Mouse (Mus musculus) leukemia stem cell, adult 10-12 weeks (primary cell): ENCODE results near the gene Twf1. TPM values are rescaled to one million over a fixed set of nuclear protein-coding genes. Genes with fewer than 3 reads are reported as not detected.

Experiments
- polyA plus RNA-seq: library from polyadenylated mRNA; stranded (reverse); fragments of >175 nt; gene quantifications from 2 replicates; pipeline ENCODE4 v1.2.3, GENCODE M21; 2012; ENCODE audit warnings: low replicate concordance

Twf1 gene
- 2.0 and 3.4 TPM in 2 replicates for polyA plus RNA-seq

DNA sequence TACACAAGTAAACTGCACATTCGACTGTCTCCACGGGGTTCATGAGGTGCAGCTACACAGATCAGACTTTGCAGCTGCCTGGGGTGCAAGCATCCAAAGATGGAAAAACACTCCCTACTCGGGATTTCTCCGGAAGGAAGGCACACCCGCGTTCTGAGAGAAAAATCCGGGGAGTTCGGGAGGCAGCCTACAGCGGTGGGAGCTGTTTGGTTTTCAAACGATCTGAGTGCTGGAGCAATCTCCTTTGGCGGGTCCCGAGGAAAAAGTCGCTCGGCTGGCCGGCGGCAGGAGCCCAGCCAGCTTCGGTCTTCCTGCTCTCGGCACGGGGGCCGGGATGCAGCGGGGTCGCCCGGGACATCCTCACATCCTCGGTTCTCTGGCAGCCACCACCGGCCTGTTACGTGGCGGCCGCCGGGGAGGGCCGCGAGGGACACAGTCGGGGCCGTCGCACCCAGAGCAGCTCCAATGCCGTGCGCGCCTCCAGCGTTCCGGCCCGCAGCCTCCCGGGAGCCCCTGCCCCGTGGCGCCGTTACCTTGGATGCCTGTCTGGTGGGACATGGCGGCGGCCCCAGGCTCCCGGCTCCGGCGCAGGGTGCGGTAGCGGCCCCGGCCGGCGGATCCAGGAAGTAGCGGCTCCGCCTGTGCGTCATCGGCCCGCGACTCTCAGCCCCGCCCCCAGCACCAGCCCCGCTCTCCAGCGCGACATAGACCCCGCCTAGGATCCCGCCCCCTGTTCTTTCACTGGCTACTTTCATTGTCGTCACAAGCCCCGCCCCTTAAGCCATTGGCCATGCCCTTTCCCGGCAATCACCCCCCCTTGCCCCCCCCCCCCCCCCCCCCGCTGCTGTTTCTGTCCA lies at the start of gene Twf1:
Gene Twf1, minus strand, starts transcription at position 671 of the 857 bp plus-strand sequence.

DNA sequence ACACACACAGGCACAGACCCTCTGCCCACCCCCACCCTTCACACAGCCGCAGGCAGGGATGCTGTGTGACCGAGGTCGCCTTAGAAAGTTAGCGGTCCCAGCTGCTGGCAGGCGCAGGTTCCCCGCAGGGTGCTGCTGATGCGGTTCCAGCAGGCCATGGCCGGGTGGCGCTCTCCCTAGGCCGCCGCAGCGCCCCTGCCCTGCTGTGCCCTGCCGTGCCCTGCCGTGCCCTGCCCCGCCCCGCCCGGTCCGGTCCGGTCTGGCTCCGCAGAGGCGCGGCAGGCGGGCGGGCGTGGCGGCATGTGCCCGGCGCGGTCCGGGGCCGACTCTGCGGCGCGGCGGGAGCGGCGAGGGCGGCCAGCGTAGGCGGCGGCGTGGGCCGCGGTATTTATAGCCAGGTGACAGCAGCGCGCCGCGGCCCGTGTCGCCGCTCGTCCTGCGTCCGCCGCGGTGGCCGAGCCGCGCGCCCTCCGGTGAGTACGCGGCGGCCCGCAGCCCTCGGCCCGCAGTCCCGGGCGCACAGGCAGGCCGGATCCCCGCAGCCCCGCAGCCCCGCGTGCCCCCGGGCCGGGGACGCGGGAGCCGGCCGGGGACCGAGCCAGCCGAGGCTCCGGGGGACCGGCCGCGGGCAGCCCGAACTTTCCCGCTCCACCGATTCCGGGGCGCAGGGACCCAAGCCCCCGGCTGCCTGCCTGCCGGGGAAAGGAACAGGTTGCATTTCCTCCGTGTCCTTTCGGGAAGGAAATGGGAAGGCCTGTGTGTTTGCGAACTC lies 39.3 kb upstream of the Twf1 start, which contains the start of gene Tmem117:
Gene Tmem117, plus strand, starts transcription at position 403 of the 772 bp plus-strand sequence.

DNA sequence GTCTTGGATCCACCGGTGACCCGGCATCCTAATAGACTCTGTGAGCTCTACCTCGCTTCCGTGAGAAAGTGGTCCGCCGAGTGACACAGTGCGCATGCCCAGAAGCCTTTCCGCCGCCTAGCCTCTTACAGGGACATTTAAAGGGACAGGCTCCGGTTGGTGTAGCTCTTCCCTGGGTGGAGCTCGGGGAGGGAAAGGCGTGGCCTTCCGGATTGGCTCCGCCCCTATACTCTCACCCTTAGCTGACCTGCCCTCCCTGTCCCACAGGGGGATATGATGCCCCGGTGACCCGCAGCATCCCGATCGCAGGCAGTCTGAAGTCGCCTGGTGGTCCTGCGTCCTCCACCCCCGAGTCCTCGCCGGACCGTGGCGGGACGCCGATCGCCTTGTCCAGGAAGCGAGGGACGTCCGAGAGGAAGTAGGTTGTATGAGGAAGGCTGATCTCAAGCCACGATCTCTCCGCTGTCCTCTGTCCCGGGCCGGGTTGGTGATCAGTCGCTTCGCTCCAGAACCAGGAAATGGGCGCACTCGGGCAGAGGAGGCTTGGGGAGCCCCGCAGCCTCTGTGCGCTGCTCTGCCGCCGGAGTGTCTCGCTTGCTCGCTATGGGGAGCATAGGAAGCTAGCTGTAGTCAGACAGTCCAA lies 46.2 kb downstream of the Twf1 start, which contains the start of the genes Pus7l and Irak4:
Gene Pus7l, minus strand, starts transcription at position 139 of the 643 bp plus-strand sequence.
Gene Irak4, plus strand, starts transcription at position 235 of the 643 bp plus-strand sequence.

Other genes starting within 250 kb of the Twf1 start
- 0.33 and 1.5 TPM in 2 replicates for gene Adamts20, start 124.5 kb downstream of the Twf1 start, polyA plus RNA-seq
- 3.2 and 6.1 TPM in 2 replicates for gene Pus7l, start 46.3 kb downstream of the Twf1 start, polyA plus RNA-seq
- gene Irak4, start 46.2 kb downstream of the Twf1 start, polyA plus RNA-seq: 1.8 and 4.7 TPM in 2 replicates
- not detected in 2 replicates for gene Tmem117, start 39.3 kb upstream of the Twf1 start, polyA plus RNA-seq